Mouse (Mus musculus) intestine, embryonic 16.5 days (tissue): ENCODE data around the gene Fut1. TPM values are rescaled to one million over a fixed set of nuclear protein-coding genes. Genes with fewer than 3 reads are reported as not detected.

ENCODE experiments used
- ATAC-seq: fragments of 200-750 bp; cut with Nextera tagmentation; 2 replicates; pipeline ENCODE4 v1.8.0; 2017; ENCODE audit warnings: moderate TSS enrichment, moderate library complexity
- H3K27ac ChIP-seq: fragments of 300-500 bp; sonication (generic); 2 replicates; pipeline ENCODE4 v1.5.1; 2014; ENCODE audit warnings: mild to moderate bottlenecking, low read length
- H3K27me3 ChIP-seq: fragments of 300-500 bp; sonication (generic); replicated peaks from 2 replicates; pipeline ENCODE4 v1.6.1; 2014; ENCODE audit warnings: low read length, control low read depth, mixed read lengths; ENCODE audit not compliant: control insufficient read depth, insufficient read depth
- H3K36me3 ChIP-seq: fragments of 300-500 bp; sonication (generic); 2 replicates; pipeline ENCODE4 v1.6.1; 2014; ENCODE audit warnings: low read length, control low read depth; ENCODE audit not compliant: control insufficient read depth, insufficient read depth
- H3K4me1 ChIP-seq: fragments of 300-500 bp; sonication (generic); 2 replicates; pipeline ENCODE4 v1.6.1; 2014; ENCODE audit warnings: low read length, control low read depth, mixed read lengths; ENCODE audit not compliant: control insufficient read depth, insufficient read depth
- H3K4me2 ChIP-seq: fragments of 300-500 bp; sonication (generic); 2 replicates; pipeline ENCODE4 v1.6.1; 2014; ENCODE audit warnings: low read depth, low read length, control low read depth
- H3K4me3 ChIP-seq: fragments of 300-500 bp; sonication (generic); 2 replicates; pipeline ENCODE4 v1.5.1; 2014; ENCODE audit warnings: mild to moderate bottlenecking, low read length
- H3K9ac ChIP-seq: fragments of 300-500 bp; sonication (generic); 2 replicates; pipeline ENCODE4 v1.6.1; 2014; ENCODE audit warnings: low read depth, low read length
- H3K9me3 ChIP-seq: fragments of 300-500 bp; sonication (generic); 2 replicates; pipeline ENCODE4 v1.6.1; 2016; ENCODE audit warnings: low read length, control low read depth; ENCODE audit not compliant: control insufficient read depth
- WGBS: fragments of 180-500 bp; shearing (Covaris S2); extraction: QIAGEN DNeasy Blood & Tissue Kit; methylation state at CpG from one replicate; pipeline ENCODE4 v1.1.7; 2014; 5-methylcytosine and 5-hydroxymethylcytosine counted together
- polyA plus RNA-seq: library from polyadenylated mRNA; unstranded; fragments of >200 nt; fragmentation: Nextera tagmentation; extraction: Ambion mirVana; gene quantifications from 2 replicates; pipeline ENCODE4 v1.2.1, GENCODE M21; 2015

The Fut1 gene
- polyA plus RNA-seq, 1 experiment from 2014 or later: 0.61 TPM

GRCm38 (mm10) chr7:45587631-45588592 lies 29.2 kb upstream of the Fut1 start:
- Histone ChIP-seq H3K27me3 (no peaks in the 10 kb centered on the region), H3K9ac (no peak overlapping the region), H3K4me1 (no peaks in the 10 kb centered on the region), H3K4me2 (no peak overlapping the region), H3K27ac (no peak overlapping the region), H3K9me3 (no peaks in the 10 kb centered on the region), H3K36me3 (peaks cover 3% of the 10 kb centered on the region), H3K4me3 (no peak overlapping the region)
- 93% methylated on average over 23 of the region's 23 CpGs for WGBS
- no peak for ATAC-seq

DNA sequence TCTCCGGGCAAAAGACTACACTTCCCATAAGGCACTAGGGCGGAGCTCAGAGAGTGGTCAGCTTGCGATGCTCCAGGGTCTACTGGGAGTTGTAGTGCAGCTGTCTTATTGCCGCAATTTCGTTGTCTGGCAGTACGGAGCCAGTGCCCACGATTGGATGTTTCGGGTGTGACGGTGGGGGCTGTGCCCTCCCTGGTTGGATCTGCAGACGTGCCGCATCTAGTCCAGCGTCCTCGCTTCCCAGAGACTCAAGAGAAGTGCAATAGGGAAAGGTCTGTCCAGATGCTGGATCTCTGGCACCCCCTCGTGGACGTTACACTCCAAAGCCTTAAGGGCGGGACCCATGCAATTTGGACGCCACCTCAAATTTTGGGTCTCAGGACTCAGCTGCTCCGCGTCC lies 27.9 kb upstream of the Fut1 start:
- no peaks in the 10 kb centered on the region for H3K4me1 ChIP-seq
- 4% methylated on average over 19 of the region's 19 CpGs for WGBS
- H3K9ac ChIP-seq: peak overlapping the region; percentile 36; the same call in 1 of the 2 replicates
- peak; percentile 97 for ATAC-seq
- peak overlapping the region; percentile 52 for H3K4me2 ChIP-seq
- H3K4me3 ChIP-seq: peak overlapping the region; percentile 40
- no peak overlapping the region for H3K27ac ChIP-seq
- no peaks in the 10 kb centered on the region for H3K9me3 ChIP-seq
- peaks cover 3% of the 10 kb centered on the region for H3K36me3 ChIP-seq
- H3K27me3 ChIP-seq: no peaks in the 10 kb centered on the region

DNA sequence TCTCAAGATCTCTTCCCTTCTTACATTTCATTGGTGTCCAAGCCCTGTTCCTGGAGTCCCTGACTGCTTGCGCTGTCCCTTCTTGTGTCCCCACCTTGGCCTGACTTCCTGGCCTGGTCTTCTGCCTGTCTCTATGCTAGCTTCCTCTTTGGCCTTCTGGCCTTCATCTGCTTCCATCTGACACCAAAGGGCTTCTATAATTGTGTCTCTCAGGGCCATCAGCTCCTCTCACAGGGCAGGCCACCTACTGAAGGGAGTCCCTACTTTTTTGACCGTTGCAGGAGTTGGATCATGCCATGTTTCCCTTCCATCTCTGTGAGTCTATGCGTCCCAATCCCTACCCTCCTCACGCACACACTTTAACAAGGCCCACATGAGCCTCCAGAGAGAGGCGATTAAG lies 27.2 kb upstream of the Fut1 start:
- WGBS: 92% methylated on average over 5 of the region's 5 CpGs
- Histone ChIP-seq H3K27me3 (no peaks in the 10 kb centered on the region), H3K27ac (no peak overlapping the region), H3K9ac (no peak overlapping the region), H3K4me1 (no peaks in the 10 kb centered on the region), H3K9me3 (no peaks in the 10 kb centered on the region), H3K4me2 (no peak overlapping the region), H3K36me3 (peaks cover 3% of the 10 kb centered on the region), H3K4me3 (no peak overlapping the region)
- no peak for ATAC-seq

- H3K4me3 ChIP-seq: no peak overlapping the region
- 57% methylated on average over 3 of the region's 3 CpGs for WGBS
- no peak overlapping the region for H3K9ac ChIP-seq
- H3K36me3 ChIP-seq: peaks cover 2% of the 10 kb centered on the region; the same call in 1 of the 2 replicates
- H3K4me2 ChIP-seq: no peak overlapping the region
- H3K9me3 ChIP-seq: no peaks in the 10 kb centered on the region
- ATAC-seq: no peak
- H3K4me1 ChIP-seq: no peaks in the 10 kb centered on the region
- H3K27ac ChIP-seq: no peak overlapping the region
- no peaks in the 10 kb centered on the region for H3K27me3 ChIP-seq
Measured at GRCm38 (mm10) chr7:45590874-45591273, 26.2 kb upstream of the Fut1 start.

GRCm38 (mm10) chr7:45591880-45592279 lies 25.2 kb upstream of the Fut1 start:
- 73% methylated on average over 7 of the region's 7 CpGs for WGBS
- Histone ChIP-seq H3K27me3 (no peaks in the 10 kb centered on the region), H3K4me2 (no peak overlapping the region), H3K9me3 (no peaks in the 10 kb centered on the region), H3K9ac (no peak overlapping the region), H3K36me3 (no peaks in the 10 kb centered on the region), H3K27ac (no peak overlapping the region), H3K4me1 (no peaks in the 10 kb centered on the region), H3K4me3 (no peak overlapping the region)
- no peak for ATAC-seq

DNA sequence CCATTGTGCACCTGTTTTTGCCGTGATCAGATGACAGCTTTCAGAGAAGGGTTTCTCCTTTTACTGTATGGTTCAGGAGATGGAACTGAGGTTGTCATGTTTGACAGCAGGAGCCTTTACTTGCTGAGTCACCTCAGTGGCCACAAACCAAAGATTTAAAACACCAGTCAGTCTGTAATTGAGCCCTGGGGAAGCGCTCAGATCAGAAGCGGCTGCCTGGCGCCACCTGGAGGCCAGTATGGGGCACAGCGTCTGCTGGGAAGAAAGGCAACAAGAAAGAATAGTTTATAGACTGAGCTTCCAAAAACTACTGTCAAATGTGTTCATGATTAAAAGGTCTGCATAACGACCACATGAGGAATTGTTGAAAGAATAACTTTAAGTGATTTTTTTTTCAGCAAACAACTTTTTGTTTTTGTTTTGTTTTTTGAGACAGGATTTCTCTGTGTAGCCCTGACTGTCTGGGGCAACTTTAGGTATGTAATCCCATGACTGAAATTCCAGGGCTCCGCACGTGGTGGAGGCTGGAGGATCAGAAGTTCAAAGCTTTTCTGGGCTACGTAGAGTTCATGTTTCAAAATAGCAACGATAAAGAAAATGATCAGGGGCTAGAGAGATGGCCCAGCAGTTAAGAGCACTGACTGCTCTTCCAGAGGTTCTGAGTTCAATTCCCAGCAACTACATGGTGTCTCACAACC lies 23.8 kb upstream of the Fut1 start:
- Histone ChIP-seq H3K27me3 (no peaks in the 10 kb centered on the region), H3K9me3 (no peaks in the 10 kb centered on the region), H3K4me1 (no peaks in the 10 kb centered on the region), H3K27ac (no peak overlapping the region), H3K9ac (no peak overlapping the region), H3K4me3 (no peak overlapping the region), H3K4me2 (no peak overlapping the region), H3K36me3 (no peaks in the 10 kb centered on the region)
- no peak for ATAC-seq
- WGBS: 25% methylated on average over 10 of the region's 10 CpGs

- no peaks in the 10 kb centered on the region for H3K9me3 ChIP-seq
- no peak for ATAC-seq
- no peaks in the 10 kb centered on the region for H3K36me3 ChIP-seq
- H3K4me1 ChIP-seq: peaks cover 10% of the 10 kb centered on the region; the same call in 1 of the 2 replicates
- no peak overlapping the region for H3K9ac ChIP-seq
- no peak overlapping the region for H3K4me2 ChIP-seq
- H3K27me3 ChIP-seq: no peaks in the 10 kb centered on the region
- H3K4me3 ChIP-seq: no peak overlapping the region
- H3K27ac ChIP-seq: no peak overlapping the region
- 89% methylated on average over 4 of the region's 4 CpGs for WGBS
Measured at GRCm38 (mm10) chr7:45595176-45595575, 21.9 kb upstream of the Fut1 start.

DNA sequence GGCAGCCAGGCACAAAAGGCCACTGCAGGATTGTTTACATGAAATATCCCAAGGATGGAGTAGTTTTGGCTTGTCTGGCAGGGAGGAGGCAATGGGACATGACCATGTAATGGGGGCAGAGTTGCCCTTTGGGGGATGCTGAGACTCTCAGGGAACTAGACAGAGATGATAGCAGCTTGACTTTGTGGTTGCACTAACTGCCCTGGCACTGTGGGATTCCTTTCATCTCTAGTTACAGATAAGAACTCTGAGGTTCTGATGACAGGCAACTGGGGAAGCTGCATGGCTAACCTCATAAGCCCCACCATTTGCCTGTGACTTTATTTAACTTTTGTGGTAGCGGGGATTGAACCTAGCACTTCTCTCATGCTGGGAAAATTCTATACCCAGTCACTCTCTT lies 21.0 kb upstream of the Fut1 start:
- H3K9me3 ChIP-seq: no peaks in the 10 kb centered on the region
- 0 out of 2 replicates have a peak, but pooled peaks cover 2% of the 10 kb centered on the region for H3K27me3 ChIP-seq
- no peak for ATAC-seq
- H3K27ac ChIP-seq: no peak overlapping the region
- H3K9ac ChIP-seq: no peak overlapping the region
- H3K4me2 ChIP-seq: no peak overlapping the region
- WGBS: 69% methylated on average over 1 of the region's 1 CpGs
- no peak overlapping the region for H3K4me3 ChIP-seq
- H3K4me1 ChIP-seq: peaks cover 10% of the 10 kb centered on the region; the same call in 1 of the 2 replicates
- no peaks in the 10 kb centered on the region for H3K36me3 ChIP-seq

DNA sequence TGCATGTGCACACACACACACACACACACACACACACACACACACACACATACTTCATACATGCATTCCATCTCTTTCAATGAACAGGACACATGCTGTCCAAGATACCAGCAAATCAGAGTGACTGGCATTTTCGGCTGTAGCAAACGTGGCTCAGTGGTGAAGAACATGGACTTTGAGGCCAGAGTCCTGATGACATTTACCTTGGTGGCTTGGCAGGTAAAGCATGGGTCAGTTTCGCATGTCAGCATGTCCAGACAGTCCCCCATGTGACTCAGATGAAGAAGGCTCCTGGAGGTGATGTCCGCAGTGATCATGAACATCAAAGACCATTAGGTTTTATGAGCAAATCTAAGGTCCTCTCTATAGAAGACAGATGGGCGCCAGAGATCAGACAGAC lies 20.1 kb upstream of the Fut1 start:
- no peak overlapping the region for H3K4me2 ChIP-seq
- H3K27ac ChIP-seq: no peak overlapping the region
- 0 out of 2 replicates have a peak, but pooled peaks cover 2% of the 10 kb centered on the region for H3K27me3 ChIP-seq
- peaks cover 13% of the 10 kb centered on the region for H3K4me1 ChIP-seq
- 89% methylated on average over 5 of the region's 5 CpGs for WGBS
- H3K4me3 ChIP-seq: no peak overlapping the region
- H3K9me3 ChIP-seq: no peaks in the 10 kb centered on the region
- H3K36me3 ChIP-seq: no peaks in the 10 kb centered on the region
- no peak overlapping the region for H3K9ac ChIP-seq
- no peak for ATAC-seq
